Mouse (Mus musculus): ENCODE measurements around the gene Emc7. TPM values are rescaled to one million over a fixed set of nuclear protein-coding genes. Genes with fewer than 3 reads are reported as not detected.
"Not testable (repeated sequence)": the region's sequence is repeated elsewhere in the genome, so short reads cannot be mapped to it uniquely, and the experiment has no call there.

Gene Emc7
- total RNA-seq, 2 experiments from 2014 or later, result 43.8 to 45.6 TPM

- H3K4me3 ChIP-seq, result no peak overlapping the region
- peak; percentile 84 for TF ChIP-seq CTCF (conservative IDR thresholded peaks at IDR 0.05)
- DNase-seq (ENCODE audit: low spot score in 2 of 2), result peak in 1 of 2 experiments; percentile 33
- no peak overlapping the region for H3K27ac ChIP-seq
Measured at GRCm38 (mm10) chr2:112449597-112450296, 5.0 kb upstream of the Emc7 start.

- H3K4me3 ChIP-seq; DNase-seq (ENCODE audit: low spot score in 2 of 2); H3K27ac ChIP-seq: not testable (repeated sequence)
Measured at GRCm38 (mm10) chr2:112452513-112452912, 2.3 kb upstream of the Emc7 start.

GRCm38 (mm10) chr2:112454125-112454861 lies 504 bp upstream of the Emc7 start:
- no peak for TF ChIP-seq CTCF (conservative IDR thresholded peaks at IDR 0.05)

DNA sequence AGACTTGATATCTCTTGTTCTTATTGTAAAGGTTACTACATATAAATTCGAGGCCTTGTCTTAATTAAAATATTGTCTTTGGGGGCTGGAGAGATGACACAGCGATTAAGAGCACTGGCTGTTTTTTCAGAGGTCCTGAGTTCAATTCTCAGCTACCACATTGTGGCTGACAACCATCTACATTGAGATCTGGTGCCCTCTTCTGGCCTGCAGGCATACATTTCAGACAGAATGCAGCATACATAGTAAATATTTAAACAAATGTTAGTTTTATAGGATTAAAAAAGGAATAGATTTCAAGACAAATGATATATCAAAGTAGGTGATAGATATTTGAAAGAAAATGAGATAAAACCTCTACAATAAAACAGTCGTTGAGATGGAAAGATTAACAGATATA lies 5.8 kb downstream of the Emc7 start:
- H3K27ac ChIP-seq, result no peak overlapping the region
- H3K4me3 ChIP-seq, result no peak overlapping the region
- no peak for DNase-seq (ENCODE audit: low spot score in 2 of 2)
- TF ChIP-seq CTCF (conservative IDR thresholded peaks at IDR 0.05), result peak; percentile 50

More at GRCm38 (mm10) chr2:112454125-112454861, 504 bp upstream of the Emc7 start:
- DNase-seq (ENCODE audit: low spot score in 2 of 2), result no peak
- peak overlapping the region; percentile 87 for H3K4me3 ChIP-seq
- H3K27ac ChIP-seq, result peak overlapping the region; percentile 93

DNA sequence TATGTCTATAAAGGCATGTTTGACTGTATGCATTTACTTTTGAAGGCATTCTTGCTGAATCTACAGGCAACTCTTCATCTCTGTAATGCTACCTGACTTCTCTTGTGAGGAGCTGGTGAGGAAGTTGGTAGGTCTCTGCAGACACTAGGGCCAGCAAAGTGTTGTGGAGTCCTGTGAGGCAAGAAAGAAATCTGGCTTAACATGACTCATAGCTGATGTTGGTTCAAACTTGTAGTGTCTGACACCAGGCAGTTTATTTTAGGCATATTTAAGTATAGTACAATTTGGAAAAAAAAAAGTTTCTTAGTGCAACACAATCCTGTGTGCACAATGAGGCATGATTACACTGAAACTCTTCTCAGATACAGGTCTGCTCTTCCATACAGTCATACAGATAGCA lies 14.7 kb downstream of the Emc7 start:
- peak overlapping the region; percentile 64; the same call in 1 of the 2 replicates for H3K27ac ChIP-seq
- TF ChIP-seq CTCF (conservative IDR thresholded peaks at IDR 0.05), result no peak
- no peak for DNase-seq (ENCODE audit: low spot score in 2 of 2)
- no peak overlapping the region for H3K4me3 ChIP-seq

DNA sequence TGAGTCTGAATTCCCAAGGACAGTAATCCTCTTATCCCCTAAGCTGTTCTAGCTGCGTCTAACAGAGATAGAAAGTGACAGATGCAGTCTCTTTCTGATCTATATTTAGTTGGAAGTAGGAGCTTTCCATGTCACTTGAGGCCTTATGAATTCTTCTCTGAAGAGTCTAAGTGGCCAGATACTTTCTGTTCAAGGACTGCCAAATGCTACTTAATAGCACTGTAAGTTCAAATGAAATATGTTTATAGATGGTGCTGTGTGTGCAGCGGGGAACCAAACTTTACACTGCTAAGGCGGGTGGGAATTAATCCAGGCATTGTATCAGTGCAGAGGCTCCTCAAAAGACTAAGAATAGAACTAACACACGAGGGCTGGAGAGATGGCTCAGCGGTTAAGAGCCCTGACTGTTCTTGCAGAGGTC lies 16.2 kb downstream of the Emc7 start:
- Histone ChIP-seq H3K4me3 (no peak overlapping the region), H3K27ac (peak overlapping the region; percentile 64; the same call in 1 of the 2 replicates)
- TF ChIP-seq CTCF (conservative IDR thresholded peaks at IDR 0.05), result no peak
- DNase-seq (ENCODE audit: low spot score in 2 of 2), result no peak

GRCm38 (mm10) chr2:112472076-112472475 lies 17.3 kb downstream of the Emc7 start:
- no peak for DNase-seq (ENCODE audit: low spot score in 2 of 2)
- no peak for TF ChIP-seq CTCF (conservative IDR thresholded peaks at IDR 0.05)
- H3K4me3 ChIP-seq, result no peak overlapping the region
- no peak overlapping the region for H3K27ac ChIP-seq

GRCm38 (mm10) chr2:112474997-112475724 lies 20.4 kb downstream of the Emc7 start:
- peak overlapping the region; percentile 62 for H3K27ac ChIP-seq
- no peak for DNase-seq (ENCODE audit: low spot score in 2 of 2)

GRCm38 (mm10) chr2:112476554-112476953 lies 21.8 kb downstream of the Emc7 start:
- Histone ChIP-seq H3K27ac (no peak overlapping the region), H3K4me3 (no peak overlapping the region)
- no peak for TF ChIP-seq CTCF (conservative IDR thresholded peaks at IDR 0.05)
- DNase-seq (ENCODE audit: low spot score in 2 of 2), result no peak

More at GRCm38 (mm10) chr2:112474997-112475724, 20.4 kb downstream of the Emc7 start:
- TF ChIP-seq CTCF (conservative IDR thresholded peaks at IDR 0.05), result no peak
- H3K4me3 ChIP-seq, result no peak overlapping the region

- Histone ChIP-seq H3K4me3 (no peak within 1 kb of the TSS), H3K27ac (no peak within 1 kb of the TSS)
- DNase-seq (ENCODE audit: low spot score in 2 of 2), result no peak
- TF ChIP-seq CTCF (conservative IDR thresholded peaks at IDR 0.05), result no peak
Measured at GRCm38 (mm10) chr2:112480669-112481068, 25.9 kb downstream of the Emc7 start, which contains the start of gene Chrm5. Gene Chrm5 (minus strand): TSS chr2:112480769.

- H3K4me3 ChIP-seq, result no peak overlapping the region
Measured at GRCm38 (mm10) chr2:112481564-112481963, 26.8 kb downstream of the Emc7 start.

DNA sequence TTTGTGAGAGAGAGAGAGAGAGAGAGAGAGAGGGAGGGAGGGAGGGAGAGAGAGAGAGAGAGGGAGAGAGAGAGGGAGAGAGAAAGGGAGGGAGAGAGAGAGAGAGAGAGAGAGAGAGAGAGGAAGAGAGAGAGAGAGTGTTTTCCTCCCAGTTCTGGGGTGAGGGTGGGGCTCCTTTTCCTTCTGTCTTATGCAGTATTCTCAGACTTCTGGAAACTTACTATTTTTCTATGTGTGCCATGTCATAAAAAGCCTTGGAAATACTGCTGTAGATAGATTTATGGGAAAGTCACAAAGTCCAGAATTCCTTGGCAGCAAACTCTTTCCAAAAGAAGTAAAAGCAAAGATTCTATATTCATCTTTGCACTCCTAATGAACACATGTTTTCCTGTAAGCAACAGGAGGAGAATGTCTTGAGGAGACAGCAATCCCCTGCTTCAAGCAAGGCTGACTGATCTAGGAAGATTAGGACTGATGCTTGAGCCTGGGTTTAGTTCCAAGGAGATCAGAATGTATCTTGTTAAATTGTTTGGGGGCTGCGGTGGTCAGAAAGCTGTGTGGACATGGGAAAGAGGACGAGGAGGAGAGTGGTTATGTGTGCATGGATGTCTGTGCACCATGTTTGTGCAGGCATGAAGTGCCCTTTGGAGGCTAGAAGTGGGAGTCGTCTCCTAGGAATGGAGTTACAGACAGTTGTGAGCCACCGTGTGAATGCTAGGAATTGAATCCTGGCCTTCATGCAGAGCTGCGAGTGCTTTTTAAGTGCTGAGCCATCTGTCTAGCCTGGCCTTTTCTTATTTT lies 27.9 kb downstream of the Emc7 start:
- H3K4me3 ChIP-seq, result no peak overlapping the region
- H3K27ac ChIP-seq, result peak overlapping the region; percentile 36; the same call in 1 of the 2 replicates
- no peak for TF ChIP-seq CTCF (conservative IDR thresholded peaks at IDR 0.05)
- no peak for DNase-seq (ENCODE audit: low spot score in 2 of 2)

More at GRCm38 (mm10) chr2:112481564-112481963, 26.8 kb downstream of the Emc7 start:
- H3K27ac ChIP-seq, result no peak overlapping the region
- peak; percentile 62 for TF ChIP-seq CTCF (conservative IDR thresholded peaks at IDR 0.05)
- peak in 1 of 2 experiments; percentile 39 for DNase-seq (ENCODE audit: low spot score in 2 of 2)
